26 mouse cellular contexts compared by ENCODE assay signal in genomic region chr19:55736016-55736415, GRCm38 (mm10).
"Had no signal": no experiment of that assay in that cellular context is flagged by ENCODE, and none has a peak within 500 bp of the region (broad histone marks: within the 10 kb centered on the region; RNA-seq: fewer than 3 reads in every experiment).

No protein-coding gene starts in this region.

- H3K4me2 ChIP-seq: heart, embryonic 11.5 days; heart, embryonic 13.5 days; heart, embryonic 15.5 days; hindbrain, embryonic 13.5 days; hindbrain, embryonic 15.5 days; kidney, embryonic 15.5 days; limb, embryonic 13.5 days; limb, embryonic 15.5 days; liver, embryonic 12.5 days had no signal

- ATAC-seq: hindbrain, postnatal 0 days; liver, embryonic 12.5 days had no signal

- H3K4me1 ChIP-seq: hindbrain, embryonic 15.5 days had no signal

- H3K27ac ChIP-seq: gastrocnemius, adult 2 months; heart, adult 2 months; heart, embryonic 13.5 days; heart, embryonic 15.5 days; hindbrain, embryonic 13.5 days; hindbrain, embryonic 15.5 days; hindbrain, postnatal 0 days; kidney, embryonic 15.5 days; kidney, postnatal 0 days; layer of hippocampus, adult 2 months; left cerebral cortex, adult 2 months; limb, embryonic 13.5 days; limb, embryonic 15.5 days; liver, embryonic 12.5 days had no signal

- H3K9me3 ChIP-seq: heart, embryonic 13.5 days; heart, embryonic 15.5 days; hindbrain, embryonic 13.5 days; hindbrain, embryonic 15.5 days; kidney, embryonic 15.5 days; limb, embryonic 13.5 days; limb, embryonic 15.5 days; liver, embryonic 12.5 days had no signal

- H3K4me3 ChIP-seq: gastrocnemius, adult 2 months; heart, adult 2 months; heart, embryonic 13.5 days; heart, embryonic 15.5 days; hindbrain, embryonic 13.5 days; hindbrain, embryonic 15.5 days; kidney, embryonic 15.5 days; layer of hippocampus, adult 2 months; left cerebral cortex, adult 2 months; limb, embryonic 13.5 days; limb, embryonic 15.5 days; liver, embryonic 12.5 days had no signal

- H3K27me3 ChIP-seq: heart, embryonic 13.5 days; heart, embryonic 15.5 days; kidney, embryonic 15.5 days; limb, embryonic 13.5 days; limb, embryonic 15.5 days had no signal

- H3K36me3 ChIP-seq: heart, embryonic 13.5 days; heart, embryonic 15.5 days; hindbrain, embryonic 13.5 days; hindbrain, embryonic 15.5 days; kidney, embryonic 15.5 days; limb, embryonic 13.5 days; limb, embryonic 15.5 days; liver, embryonic 12.5 days had no signal

- DNase-seq: gastrocnemius, adult 2 months; gastrocnemius, postnatal 10 days; gastrocnemius, postnatal 36 days; heart, adult 11 months; heart, adult 2 months; heart, postnatal 14 days; heart, postnatal 36 days; kidney, adult 11 months; kidney, adult 2 months; kidney, adult 9 months; kidney, postnatal 14 days; kidney, postnatal 36 days; left cerebral cortex, postnatal 4 days had no signal

- H3K9ac ChIP-seq: heart, embryonic 13.5 days; heart, embryonic 15.5 days; hindbrain, embryonic 13.5 days; hindbrain, embryonic 15.5 days; kidney, embryonic 15.5 days; limb, embryonic 13.5 days; limb, embryonic 15.5 days; liver, embryonic 12.5 days had no signal
